16 mouse cellular contexts compared by ENCODE assay signal in the genomic region with DNA sequence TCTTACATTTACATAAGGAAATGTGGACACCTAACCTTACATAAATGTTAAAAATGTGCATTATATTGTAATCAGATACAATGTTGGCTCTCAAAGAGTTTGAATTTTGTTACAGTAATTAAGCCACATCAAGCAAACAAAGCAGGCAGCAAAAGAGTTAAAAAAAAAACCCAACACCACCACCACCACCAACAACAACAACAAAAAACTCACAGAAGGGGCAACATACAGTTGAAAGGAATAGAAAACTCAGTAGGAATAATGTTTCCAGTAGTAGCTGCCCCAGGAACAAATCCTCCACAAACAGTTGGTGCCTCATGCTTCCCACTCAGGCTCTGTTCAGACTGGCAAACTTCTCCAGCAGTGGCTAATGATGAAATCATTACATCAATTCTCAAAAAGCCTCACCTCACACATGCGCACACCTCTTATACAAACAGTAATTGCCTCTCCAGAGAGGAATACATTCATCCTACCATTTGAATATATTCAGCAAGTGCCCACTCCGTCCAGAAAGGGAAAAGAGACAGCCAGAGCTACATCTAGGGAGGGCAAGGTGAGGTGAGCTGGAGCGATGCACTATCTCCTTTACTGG. TPM values are rescaled to one million over a fixed set of nuclear protein-coding genes. Genes with fewer than 3 reads are reported as not detected.
A peak's percentile ranks its signal among the peaks of the same experiment; 100 is the strongest.
DNase-seq lines count a peak whose midpoint lies in the region; ATAC-seq and TF ChIP-seq lines count a peak whose summit lies in the region.
"Had no signal": no experiment of that assay in that cellular context is flagged by ENCODE, and none has a peak within 500 bp of the region (broad histone marks: within the 10 kb centered on the region; RNA-seq: fewer than 3 reads in every experiment).

No protein-coding gene starts in this region.

- peaks cover 15% of the 10 kb centered on the region; the same call in 1 of the 2 replicates for H3K4me1 ChIP-seq in heart, embryonic 16.5 days (ENCODE audit: control insufficient read depth, insufficient read depth, low read length)
- peaks cover 77% of the 10 kb centered on the region for H3K4me1 ChIP-seq in megakaryocyte, embryonic 14.5 days
- peaks cover 16% of the 10 kb centered on the region for H3K4me1 ChIP-seq in bone marrow, adult 2 months (ENCODE audit: control insufficient read depth, insufficient read depth, low read length)
- peaks cover 79% of the 10 kb centered on the region for H3K4me1 ChIP-seq in liver, embryonic 15.5 days (replicated peaks)

- H3K36me3 ChIP-seq in heart, embryonic 16.5 days (ENCODE audit: control insufficient read depth, insufficient read depth) = no peaks in the 10 kb centered on the region
- peaks cover 27% of the 10 kb centered on the region for H3K36me3 ChIP-seq in megakaryocyte, embryonic 14.5 days (replicated peaks; ENCODE audit: low read length)
- no peaks in the 10 kb centered on the region for H3K36me3 ChIP-seq in liver, embryonic 15.5 days (replicated peaks)
- H3K36me3 ChIP-seq: embryonic facial prominence, embryonic 15.5 days; neural tube, embryonic 12.5 days had no signal

- no peak for TF ChIP-seq POLR2A in bone marrow, adult 2 months (IDR thresholded peaks at IDR 0.05; ENCODE audit: borderline replicate concordance, control insufficient read depth, low read depth, low read length)

- no peak for DNase-seq in heart, postnatal 25 days (ENCODE audit: low spot score)
- no peak for DNase-seq in gastrocnemius, postnatal 10 days
- DNase-seq in heart, postnatal 4 days = no peak
- DNase-seq: cerebellum, adult 18-20 months; lung, embryonic 14.5 days had no signal

- peak overlapping the region; percentile 16; the same call in 1 of the 2 replicates for H3K4me3 ChIP-seq in heart, embryonic 16.5 days (ENCODE audit: low read length)
- peak overlapping the region; percentile 99 for H3K4me3 ChIP-seq in megakaryocyte, embryonic 14.5 days (replicated peaks)
- peak overlapping the region; percentile 57 for H3K4me3 ChIP-seq in bone marrow, adult 2 months (replicated peaks; ENCODE audit: control insufficient read depth, low read depth, low read length)
- no peak overlapping the region; the same call in 1 of the 2 replicates for H3K4me3 ChIP-seq in liver, embryonic 15.5 days (replicated peaks)
- H3K4me3 ChIP-seq: forebrain, embryonic 13.5 days; neural tube, embryonic 12.5 days had no signal

- 86% methylated on average over 3 of the region's 3 CpGs for WGBS in heart, embryonic 16.5 days
- whole genome bisulfite sequencing in bone marrow, adult 2 months = 13% methylated on average over 3 of the region's 3 CpGs
- WGBS in liver, embryonic 15.5 days (ENCODE audit: insufficient replicate concordance) = 47% methylated on average over 3 of the region's 3 CpGs

- intact Hi-C loops in heart, postnatal 25 days (cut with DNase I) = loop anchor here (5.0 kb wide), 1 partner anchor 74 kb away; no protein-coding TSS in a partner anchor

- no peak for TF ChIP-seq CTCF in bone marrow, adult 2 months (IDR thresholded peaks at IDR 0.05; ENCODE audit: control insufficient read depth, insufficient read depth, low read length)

- H3K9me3 ChIP-seq in heart, embryonic 16.5 days (replicated peaks; ENCODE audit: control insufficient read depth, low read length) = no peaks in the 10 kb centered on the region
- H3K9me3 ChIP-seq in megakaryocyte, embryonic 14.5 days = no peaks in the 10 kb centered on the region
- no peaks in the 10 kb centered on the region for H3K9me3 ChIP-seq in liver, embryonic 15.5 days (replicated peaks)
- H3K9me3 ChIP-seq: embryonic facial prominence, embryonic 15.5 days; forebrain, embryonic 13.5 days; neural tube, embryonic 12.5 days had no signal

- H3K27me3 ChIP-seq in heart, embryonic 16.5 days (ENCODE audit: control insufficient read depth, insufficient read depth, low read length) = no peaks in the 10 kb centered on the region; the same call in 1 of the 2 replicates
- no peaks in the 10 kb centered on the region for H3K27me3 ChIP-seq in megakaryocyte, embryonic 14.5 days (replicated peaks)
- 0 out of 2 replicates have a peak, but pooled peaks cover 7% of the 10 kb centered on the region for H3K27me3 ChIP-seq in liver, embryonic 15.5 days

- ATAC-seq in heart, embryonic 16.5 days (replicated peaks; ENCODE audit: extremely low read depth, insufficient read depth, low FRiP score) = no peak
- ATAC-seq in megakaryocyte, adult 5-6 weeks (ENCODE audit: poor library complexity, severe bottlenecking) = no peak
- ATAC-seq in liver, embryonic 15.5 days (ENCODE audit: insufficient read depth) = no peak
- ATAC-seq: activated CD4-positive, CD25-positive, alpha-beta regulatory T cell, adult 4 months; forebrain, embryonic 13.5 days; intestine, embryonic 16.5 days had no signal

- no peak overlapping the region for H3K9ac ChIP-seq in heart, embryonic 16.5 days (ENCODE audit: low read length)
- no peak overlapping the region for H3K9ac ChIP-seq in liver, embryonic 15.5 days
- H3K9ac ChIP-seq: embryonic facial prominence, embryonic 15.5 days; forebrain, embryonic 13.5 days; lung, embryonic 14.5 days; neural tube, embryonic 12.5 days had no signal

- H3K4me2 ChIP-seq in heart, embryonic 16.5 days (ENCODE audit: low read depth, low read length) = peak overlapping the region; percentile 15; the same call in 1 of the 2 replicates
- H3K4me2 ChIP-seq in liver, embryonic 15.5 days = peak overlapping the region; percentile 96
- H3K4me2 ChIP-seq: embryonic facial prominence, embryonic 15.5 days; forebrain, embryonic 13.5 days; midbrain, embryonic 11.5 days; neural tube, embryonic 12.5 days had no signal

- no peak overlapping the region for H3K27ac ChIP-seq in heart, embryonic 16.5 days (ENCODE audit: low read length)
- no peak overlapping the region; the same call in 1 of the 2 replicates for H3K27ac ChIP-seq in bone marrow, adult 2 months (ENCODE audit: control insufficient read depth, insufficient read depth, low read depth, low read length, poor library complexity)
- H3K27ac ChIP-seq in liver, embryonic 15.5 days (replicated peaks) = no peak overlapping the region
- H3K27ac ChIP-seq: embryonic facial prominence, embryonic 15.5 days; forebrain, embryonic 13.5 days; neural tube, embryonic 12.5 days had no signal

RNA-seq across cellular contexts. Expression of a gene that starts 4.3 kb away (rescaled TPM):
- polyA plus RNA-seq in heart, embryonic 16.5 days (2015; fragmentation: Nextera tagmentation; extraction: Ambion mirVana) = 6.4 and 6.9 TPM in 2 replicates
- 1 to 10 TPM; 4.8 to 6.0 TPM for total RNA-seq in heart, postnatal 25 days (2021)
- 6.1 TPM in 1 of 2 replicates, not detected in the other for polyA plus RNA-seq in megakaryocyte, embryonic 14.5 days (2012; ENCODE audit: insufficient read depth, low replicate concordance)
- total RNA-seq in megakaryocyte, adult 5-6 weeks (2015) = 8.3 and 13.0 TPM in 2 replicates
- total RNA-seq in megakaryocyte, adult 5-6 weeks (2017) = 20.8 and 28.9 TPM in 2 replicates
- polyA plus RNA-seq in bone marrow, adult 2 months (2011; ENCODE audit: insufficient read depth, insufficient read length, low replicate concordance, missing spikeins) = 0.54 and 6.2 TPM in 2 replicates
- polyA plus RNA-seq in liver, embryonic 15.5 days (2015; fragmentation: Nextera tagmentation; extraction: Ambion mirVana) = 5.3 TPM in 2 replicates
- 1 to 10 TPM; 4.0 to 4.4 TPM for total RNA-seq in gastrocnemius, postnatal 10 days (2021)
- total RNA-seq in heart, postnatal 4 days (2021) = 1 to 10 TPM; 7.4 to 8.1 TPM
